In genomic region chr2:134935970-134936649, GRCm38 (mm10) we compare ENCODE assay signal across 25 mouse cellular contexts.
A peak's percentile ranks its signal among the peaks of the same experiment; 100 is the strongest.
DNase-seq lines count a peak whose midpoint lies in the region; ATAC-seq and TF ChIP-seq lines count a peak whose summit lies in the region.
"Had no signal": no experiment of that assay in that cellular context is flagged by ENCODE, and none has a peak within 500 bp of the region (broad histone marks: within the 10 kb centered on the region; RNA-seq: fewer than 3 reads in every experiment).

No protein-coding gene starts in this region.

- no peak overlapping the region for H3K4me3 ChIP-seq in forebrain, embryonic 14.5 days (ENCODE audit: low read depth, low read length)
- no peak overlapping the region for H3K4me3 ChIP-seq in forebrain, embryonic 11.5 days (ENCODE audit: low read depth, low read length)
- no peak overlapping the region for H3K4me3 ChIP-seq in lung, embryonic 14.5 days (ENCODE audit: low read depth, low read length)
- no peak overlapping the region for H3K4me3 ChIP-seq in lung, adult 2 months (replicated peaks; ENCODE audit: extremely low read depth, low read depth, low read length)
- H3K4me3 ChIP-seq in myocyte, result no peak overlapping the region
- H3K4me3 ChIP-seq: embryonic facial prominence, embryonic 15.5 days; erythroblast, embryonic 14.5 days; heart, adult 2 months; heart, embryonic 15.5 days; hindbrain, embryonic 13.5 days; kidney, embryonic 15.5 days had no signal

- ATAC-seq in forebrain, embryonic 14.5 days, result peak; percentile 78
- no peak for ATAC-seq in forebrain, embryonic 11.5 days (replicated peaks; ENCODE audit: low FRiP score)
- no peak for ATAC-seq in lung, embryonic 14.5 days (ENCODE audit: insufficient read depth)
- ATAC-seq: CD4-positive, CD25-positive, alpha-beta regulatory T cell, adult 4 months; hindbrain, postnatal 0 days had no signal

- no peaks in the 10 kb centered on the region for H3K27me3 ChIP-seq in forebrain, embryonic 14.5 days (replicated peaks; ENCODE audit: control insufficient read depth, insufficient read depth, low read length)
- H3K27me3 ChIP-seq in forebrain, embryonic 11.5 days (ENCODE audit: control insufficient read depth, insufficient read depth, low read length), result no peaks in the 10 kb centered on the region
- no peaks in the 10 kb centered on the region for H3K27me3 ChIP-seq in lung, embryonic 14.5 days (ENCODE audit: insufficient read depth, low read length)
- H3K27me3 ChIP-seq in myocyte (ENCODE audit: control insufficient read depth, insufficient read depth, insufficient read length), result no peaks in the 10 kb centered on the region
- H3K27me3 ChIP-seq: embryonic facial prominence, embryonic 15.5 days; heart, embryonic 15.5 days; hindbrain, embryonic 13.5 days; kidney, embryonic 15.5 days had no signal

- no peak for TF ChIP-seq POLR2A in lung, adult 2 months (IDR thresholded peaks at IDR 0.05; ENCODE audit: borderline replicate concordance, extremely low read depth, low read depth, low read length)
- TF ChIP-seq POLR2A in brain, embryonic 14.5 days (IDR thresholded peaks at IDR 0.05; ENCODE audit: borderline replicate concordance, extremely low read depth, insufficient read depth, insufficient read length, poor library complexity, severe bottlenecking), result no peak
- TF ChIP-seq POLR2A in myocyte (IDR thresholded peaks at IDR 0.05; ENCODE audit: insufficient read length, low read depth), result no peak

- H3K27ac ChIP-seq in forebrain, embryonic 14.5 days (ENCODE audit: low read depth, low read length), result peak overlapping the region; percentile 53; the same call in 1 of the 2 replicates
- no peak overlapping the region for H3K27ac ChIP-seq in forebrain, embryonic 11.5 days (ENCODE audit: low read depth, low read length)
- no peak overlapping the region for H3K27ac ChIP-seq in lung, embryonic 14.5 days (ENCODE audit: low read depth)
- H3K27ac ChIP-seq: embryonic facial prominence, embryonic 15.5 days; heart, adult 2 months; heart, embryonic 15.5 days; hindbrain, embryonic 13.5 days; hindbrain, postnatal 0 days; kidney, embryonic 15.5 days had no signal

- H3K36me3 ChIP-seq in forebrain, embryonic 14.5 days (ENCODE audit: control insufficient read depth, insufficient read depth, low read length), result no peaks in the 10 kb centered on the region
- no peaks in the 10 kb centered on the region for H3K36me3 ChIP-seq in forebrain, embryonic 11.5 days (ENCODE audit: control insufficient read depth, insufficient read depth, low read length)
- H3K36me3 ChIP-seq in lung, embryonic 14.5 days (ENCODE audit: insufficient read depth), result no peaks in the 10 kb centered on the region
- H3K36me3 ChIP-seq in myocyte (ENCODE audit: control insufficient read depth, insufficient read depth), result no peaks in the 10 kb centered on the region
- H3K36me3 ChIP-seq: embryonic facial prominence, embryonic 15.5 days; G1E; heart, embryonic 15.5 days; hindbrain, embryonic 13.5 days; kidney, embryonic 15.5 days had no signal

- H3K9ac ChIP-seq in forebrain, embryonic 14.5 days (ENCODE audit: low read length), result no peak overlapping the region
- no peak overlapping the region for H3K9ac ChIP-seq in forebrain, embryonic 11.5 days (ENCODE audit: low read length)
- no peak overlapping the region for H3K9ac ChIP-seq in lung, embryonic 14.5 days
- H3K9ac ChIP-seq: embryonic facial prominence, embryonic 15.5 days; heart, embryonic 15.5 days; hindbrain, embryonic 13.5 days; kidney, embryonic 15.5 days had no signal

- no peaks in the 10 kb centered on the region for H3K9me3 ChIP-seq in forebrain, embryonic 14.5 days (replicated peaks; ENCODE audit: control insufficient read depth, low read length)
- H3K9me3 ChIP-seq in forebrain, embryonic 11.5 days (ENCODE audit: control insufficient read depth, low read length), result no peaks in the 10 kb centered on the region
- H3K9me3 ChIP-seq in lung, embryonic 14.5 days (ENCODE audit: low read depth, low read length), result no peaks in the 10 kb centered on the region
- H3K9me3 ChIP-seq: embryonic facial prominence, embryonic 15.5 days; G1E; heart, embryonic 15.5 days; hindbrain, embryonic 13.5 days; kidney, embryonic 15.5 days had no signal

- H3K4me1 ChIP-seq in forebrain, embryonic 14.5 days (ENCODE audit: control insufficient read depth, insufficient read depth, low read length), result 0 out of 2 replicates have a peak, but pooled peaks cover under 1% of the 10 kb centered on the region
- H3K4me1 ChIP-seq in forebrain, embryonic 11.5 days (replicated peaks; ENCODE audit: control insufficient read depth, insufficient read depth, low read length), result no peaks in the 10 kb centered on the region
- H3K4me1 ChIP-seq in lung, embryonic 14.5 days (ENCODE audit: insufficient read depth), result no peaks in the 10 kb centered on the region
- H3K4me1 ChIP-seq in lung, adult 2 months (ENCODE audit: control insufficient read depth, insufficient read depth, low read length), result no peaks in the 10 kb centered on the region
- H3K4me1 ChIP-seq: embryonic facial prominence, embryonic 15.5 days; heart, embryonic 15.5 days had no signal

- peak; percentile 81 for DNase-seq in forebrain, embryonic 14.5 days (ENCODE audit: low spot score)
- DNase-seq in forebrain, embryonic 11.5 days (ENCODE audit: low spot score), result no peak
- DNase-seq in lung, embryonic 14.5 days, result peak; percentile 14
- no peak for DNase-seq in lung, adult 2 months
- DNase-seq in brain, embryonic 14.5 days (ENCODE audit: low read depth), result peak; percentile 84
- DNase-seq in adrenal gland, postnatal 25 days, result no peak
- no peak for DNase-seq in gastrocnemius, adult 8-10 months (ENCODE audit: low spot score in 2 of 2)
- DNase-seq: adrenal gland, adult 2 months; cerebellum, adult 11-12 months; cerebellum, adult 9-10 months; cerebellum, postnatal 25 days; gastrocnemius, postnatal 14 days; heart, adult 2 months; heart, postnatal 14 days; kidney, adult 11 months had no signal

- no peak overlapping the region for H3ac ChIP-seq in myocyte (ENCODE audit: control insufficient read depth, insufficient read length)

- H3K79me2 ChIP-seq in myocyte (ENCODE audit: control insufficient read depth, insufficient read depth), result no peaks in the 10 kb centered on the region

- TF ChIP-seq CTCF in lung, embryonic 14.5 days (IDR thresholded peaks at IDR 0.05; ENCODE audit: low read depth), result no peak
- TF ChIP-seq CTCF in lung, adult 2 months (IDR thresholded peaks at IDR 0.05; ENCODE audit: insufficient read depth, low read length), result no peak
- no peak for TF ChIP-seq CTCF in brain, embryonic 14.5 days (IDR thresholded peaks at IDR 0.05; ENCODE audit: borderline replicate concordance, extremely low read depth, insufficient read depth, insufficient read length)

- 61% methylated on average over 6 of the region's 6 CpGs for WGBS in forebrain, embryonic 14.5 days
- WGBS in forebrain, embryonic 11.5 days, result 93% methylated on average over 6 of the region's 6 CpGs
- WGBS in lung, embryonic 14.5 days, result 75% methylated on average over 6 of the region's 6 CpGs
- WGBS in lung, adult 2 months, result 74% methylated on average over 6 of the region's 6 CpGs

- H3K4me2 ChIP-seq in forebrain, embryonic 14.5 days (ENCODE audit: low read length), result no peak overlapping the region
- H3K4me2 ChIP-seq in forebrain, embryonic 11.5 days (ENCODE audit: low read depth, low read length, severe bottlenecking), result no peak overlapping the region
- H3K4me2 ChIP-seq in lung, embryonic 14.5 days, result no peak overlapping the region
- H3K4me2 ChIP-seq in myocyte (ENCODE audit: low read depth), result peak overlapping the region; percentile 33
- H3K4me2 ChIP-seq: embryonic facial prominence, embryonic 15.5 days; heart, embryonic 11.5 days; heart, embryonic 15.5 days; hindbrain, embryonic 13.5 days; kidney, embryonic 15.5 days had no signal

TF ChIP-seq in myocyte, 11 proteins besides CTCF, POLR2A, EP300 and RAD21:
- TF ChIP-seq REST (IDR thresholded peaks at IDR 0.05; ENCODE audit: insufficient read depth, insufficient read length), result no peak
- TF ChIP-seq SRF (IDR thresholded peaks at IDR 0.05; ENCODE audit: control insufficient read depth, insufficient read length, low read depth), result no peak
- TF ChIP-seq MYOG (IDR thresholded peaks at IDR 0.05; ENCODE audit: control insufficient read depth in 1 of 3, insufficient read depth in 1 of 3, insufficient read length in 2 of 3, low read depth in 2 of 3), result no peak
- no peak for TF ChIP-seq E2F4 (IDR thresholded peaks at IDR 0.05; ENCODE audit: insufficient read depth)
- no peak for TF ChIP-seq TCF3 (IDR thresholded peaks at IDR 0.05; ENCODE audit: insufficient read length, low read depth)
- TF ChIP-seq CEBPB (IDR thresholded peaks at IDR 0.05; ENCODE audit: insufficient read depth, poor library complexity, severe bottlenecking), result no peak
- no peak for TF ChIP-seq MYOD1 (IDR thresholded peaks at IDR 0.05; ENCODE audit: control insufficient read depth in 1 of 3, insufficient read length in 2 of 3, low read depth in 2 of 3)
- TF ChIP-seq MAX (IDR thresholded peaks at IDR 0.05; ENCODE audit: low read depth), result no peak
- no peak for TF ChIP-seq POLR2AphosphoS2 (IDR thresholded peaks at IDR 0.05; ENCODE audit: insufficient read length, low read depth)

Comparison
In these comparisons a context has a peak if more than half of its experiments do, and no peak if none do; other contexts are left out.
1. DNase-seq: peak in forebrain, embryonic 14.5 days (single experiment), lung, embryonic 14.5 days (single experiment) and brain, embryonic 14.5 days (single experiment); none in forebrain, embryonic 11.5 days (single experiment), lung, adult 2 months (single experiment), adrenal gland, postnatal 25 days (single experiment) and gastrocnemius, adult 8-10 months (0 of 2).